Mouse (Mus musculus) neural tube, embryonic 11.5 days (tissue): Measurements from ENCODE around the gene Cracr2a. TPM values are rescaled to one million over a fixed set of nuclear protein-coding genes. Genes with fewer than 3 reads are reported as not detected.
A peak's percentile ranks its signal among the peaks of the same experiment; 100 is the strongest.

ENCODE experiments used
- ATAC-seq: fragments of 200-750 bp; cut with Nextera tagmentation; 2 replicates; pipeline ENCODE4 v1.8.0; 2017; ENCODE audit warnings: moderate number of reproducible peaks, mild to moderate bottlenecking, moderate TSS enrichment, moderate library complexity; ENCODE audit not compliant: insufficient read depth, low FRiP score, low TSS enrichment
- DNase-seq: peaks from one replicate; pipeline ENCODE4 v3.0.0-alpha.2; 2015; ENCODE audit warnings: low spot score
- H3K27ac ChIP-seq: fragments of 300-500 bp; sonication (generic); 2 replicates; pipeline ENCODE4 v1.5.1; 2014; ENCODE audit warnings: low read depth, mild to moderate bottlenecking, low read length
- H3K27me3 ChIP-seq: fragments of 300-500 bp; sonication (generic); 2 replicates; pipeline ENCODE4 v1.6.1; 2014; ENCODE audit warnings: mild to moderate bottlenecking, low read length, mixed read lengths; ENCODE audit not compliant: control insufficient read depth, insufficient read depth
- H3K36me3 ChIP-seq: fragments of 300-500 bp; sonication (generic); 2 replicates; pipeline ENCODE4 v1.6.1; 2014; ENCODE audit warnings: mild to moderate bottlenecking, low read length, moderate library complexity, mixed read lengths; ENCODE audit not compliant: control insufficient read depth, insufficient read depth
- H3K4me1 ChIP-seq: fragments of 300-500 bp; sonication (generic); 2 replicates; pipeline ENCODE4 v1.6.1; 2014; ENCODE audit warnings: low read length, mixed read lengths; ENCODE audit not compliant: control insufficient read depth, insufficient read depth
- H3K4me2 ChIP-seq: fragments of 300-500 bp; sonication (generic); 2 replicates; pipeline ENCODE4 v1.6.1; 2014; ENCODE audit warnings: low read depth, mild to moderate bottlenecking, moderate library complexity
- H3K4me3 ChIP-seq: fragments of 300-500 bp; sonication (generic); 2 replicates; pipeline ENCODE4 v1.5.1; 2014; ENCODE audit warnings: low read depth, low read length
- H3K9ac ChIP-seq: fragments of 300-500 bp; sonication (generic); 2 replicates; pipeline ENCODE4 v1.6.1; 2014; ENCODE audit warnings: mild to moderate bottlenecking, low read length
- H3K9me3 ChIP-seq: fragments of 300-500 bp; sonication (generic); 2 replicates; pipeline ENCODE4 v1.6.1; 2016; ENCODE audit warnings: low read length; ENCODE audit not compliant: control insufficient read depth
- WGBS: fragments of 180-500 bp; shearing (Covaris S2); extraction: QIAGEN DNeasy Blood & Tissue Kit; methylation state at CpG from one replicate; pipeline ENCODE4 v1.1.7; 2014; 5-methylcytosine and 5-hydroxymethylcytosine counted together
- polyA plus RNA-seq: library from polyadenylated mRNA; unstranded; fragments of >200 nt; fragmentation: Nextera tagmentation; extraction: Ambion mirVana; gene quantifications from 2 replicates; pipeline ENCODE4 v1.2.1, GENCODE M21; 2014

The Cracr2a gene
- polyA plus RNA-seq, 1 experiment from 2014 or later: 0.66 TPM

- Histone ChIP-seq H3K4me3 (no peak overlapping the region), H3K27ac (no peak overlapping the region), H3K36me3 (no peaks in the 10 kb centered on the region), H3K4me2 (no peak overlapping the region), H3K9me3 (no peaks in the 10 kb centered on the region), H3K27me3 (no peaks in the 10 kb centered on the region), H3K9ac (no peak overlapping the region), H3K4me1 (no peaks in the 10 kb centered on the region; the same call in 1 of the 2 replicates)
- 32% methylated on average over 18 of the region's 18 CpGs for WGBS
- ATAC-seq: no peak
- peak; percentile 66 for DNase-seq
These were observed 19.3 kb upstream of the Cracr2a start for GRCm38 (mm10) chr6:127541617-127542374.

- DNase-seq (no peak), ATAC-seq (no peak)
- Histone ChIP-seq H3K9me3 (no peaks in the 10 kb centered on the region), H3K4me1 (no peaks in the 10 kb centered on the region; the same call in 1 of the 2 replicates), H3K36me3 (no peaks in the 10 kb centered on the region), H3K4me2 (no peak overlapping the region), H3K27ac (no peak overlapping the region), H3K27me3 (no peaks in the 10 kb centered on the region), H3K9ac (no peak overlapping the region), H3K4me3 (no peak overlapping the region)
- 72% methylated on average over 4 of the region's 4 CpGs for WGBS
These were observed 14.5 kb upstream of the Cracr2a start for GRCm38 (mm10) chr6:127546676-127547075.

GRCm38 (mm10) chr6:127552940-127553339, 8.2 kb upstream of the Cracr2a start:
- no peaks in the 10 kb centered on the region for H3K27me3 ChIP-seq
- 81% methylated on average over 4 of the region's 4 CpGs for WGBS
- ATAC-seq (no peak), DNase-seq (no peak)
- H3K4me2 ChIP-seq: no peak overlapping the region
- no peaks in the 10 kb centered on the region for H3K9me3 ChIP-seq
- no peak overlapping the region for H3K9ac ChIP-seq
- H3K27ac ChIP-seq: no peak overlapping the region
- no peak overlapping the region for H3K4me3 ChIP-seq
- no peaks in the 10 kb centered on the region; the same call in 1 of the 2 replicates for H3K36me3 ChIP-seq
- H3K4me1 ChIP-seq: no peaks in the 10 kb centered on the region

GRCm38 (mm10) chr6:127555553-127555952, 5.6 kb upstream of the Cracr2a start:
- Histone ChIP-seq H3K36me3 (no peaks in the 10 kb centered on the region; the same call in 1 of the 2 replicates), H3K9me3 (no peaks in the 10 kb centered on the region), H3K4me3 (no peak overlapping the region), H3K9ac (no peak overlapping the region), H3K4me1 (no peaks in the 10 kb centered on the region; the same call in 1 of the 2 replicates), H3K4me2 (no peak overlapping the region), H3K27me3 (no peaks in the 10 kb centered on the region), H3K27ac (no peak overlapping the region)
- DNase-seq: no peak
- ATAC-seq: no peak
- 82% methylated on average over 6 of the region's 6 CpGs for WGBS

GRCm38 (mm10) chr6:127560872-127561230, 287 bp upstream of the Cracr2a start:
- H3K9me3 ChIP-seq: no peaks in the 10 kb centered on the region
- peak overlapping the region; percentile 60 for H3K9ac ChIP-seq
- no peaks in the 10 kb centered on the region for H3K36me3 ChIP-seq
- ATAC-seq: no peak; the same call in 1 of the 2 replicates
- H3K4me2 ChIP-seq: peak overlapping the region; percentile 87
- no peaks in the 10 kb centered on the region for H3K27me3 ChIP-seq
- H3K4me3 ChIP-seq: peak overlapping the region; percentile 41
- no peak overlapping the region for H3K27ac ChIP-seq
- DNase-seq: no peak
- 15% methylated on average over 7 of the region's 7 CpGs for WGBS
- H3K4me1 ChIP-seq: peaks cover 5% of the 10 kb centered on the region; the same call in 1 of the 2 replicates

GRCm38 (mm10) chr6:127563511-127563910, 2.4 kb downstream of the Cracr2a start:
- Histone ChIP-seq H3K4me3 (no peak overlapping the region), H3K4me1 (peaks cover 5% of the 10 kb centered on the region; the same call in 1 of the 2 replicates), H3K27ac (no peak overlapping the region), H3K9me3 (no peaks in the 10 kb centered on the region), H3K27me3 (no peaks in the 10 kb centered on the region), H3K9ac (no peak overlapping the region), H3K36me3 (no peaks in the 10 kb centered on the region), H3K4me2 (no peak overlapping the region)
- ATAC-seq: no peak
- 82% methylated on average over 4 of the region's 4 CpGs for WGBS
- DNase-seq: no peak

- Histone ChIP-seq H3K9me3 (no peaks in the 10 kb centered on the region), H3K27me3 (no peaks in the 10 kb centered on the region), H3K4me2 (no peak overlapping the region), H3K36me3 (no peaks in the 10 kb centered on the region), H3K9ac (no peak overlapping the region), H3K27ac (no peak overlapping the region), H3K4me3 (no peak overlapping the region), H3K4me1 (0 out of 2 replicates have a peak, but pooled peaks cover 3% of the 10 kb centered on the region)
- ATAC-seq (no peak), DNase-seq (no peak)
- 84% methylated on average over 7 of the region's 7 CpGs for WGBS
These were observed 5.0 kb downstream of the Cracr2a start for GRCm38 (mm10) chr6:127565951-127566732.

- H3K4me3 ChIP-seq: no peak overlapping the region
- ATAC-seq (no peak), DNase-seq (no peak)
- H3K27ac ChIP-seq: no peak overlapping the region
- H3K4me2 ChIP-seq: no peak overlapping the region
- H3K9me3 ChIP-seq: no peaks in the 10 kb centered on the region
- H3K4me1 ChIP-seq: no peaks in the 10 kb centered on the region
- H3K9ac ChIP-seq: no peak overlapping the region
- no peaks in the 10 kb centered on the region for H3K36me3 ChIP-seq
- no peaks in the 10 kb centered on the region for H3K27me3 ChIP-seq
- WGBS: 74% methylated on average over 8 of the region's 8 CpGs
These were observed 10.9 kb downstream of the Cracr2a start for GRCm38 (mm10) chr6:127571849-127572550.
